Mouse (Mus musculus) erythroid progenitor cell, adult 5-6 weeks (primary cell): ENCODE results near the gene Thoc6. TPM values are rescaled to one million over a fixed set of nuclear protein-coding genes. Genes with fewer than 3 reads are reported as not detected.

Source experiments
- ATAC-seq: replicated peaks from 2 replicates; pipeline ENCODE4 v1.8.0; 2016; ENCODE audit warnings: moderate number of reproducible peaks, mild to moderate bottlenecking, moderate TSS enrichment, inconsistent platforms; ENCODE audit not compliant: poor library complexity, low FRiP score, severe bottlenecking
- total RNA-seq, 2 experiments: library from RNA; stranded (forward) in 1 of 2; stranded (reverse) in 1 of 2; fragments of 150-400 nt in 1 of 2; fragments of 186-747, 209-891 nt in 1 of 2; gene quantifications; 2 replicates each; pipeline versions ENCODE4 v1.2.3 to v1.2.4; 2015 to 2017; ENCODE audit warnings: low replicate concordance in 2 of 2

The Thoc6 gene
- total RNA-seq (2015; ENCODE audit: low replicate concordance): 11.3 and 11.9 TPM in 2 replicates
- total RNA-seq (2017; ENCODE audit: low replicate concordance): 3.5 and 4.0 TPM in 2 replicates

GRCm38 (mm10) chr17:23673424-23674073 is at the start of gene Thoc6, which contains the start of gene Hcfc1r1:
Gene Thoc6 (minus strand): TSS chr17:23673882.
Gene Hcfc1r1 (plus strand): TSS chr17:23673596.
- peak; percentile 90 for ATAC-seq

GRCm38 (mm10) chr17:23722376-23723125 is 48.9 kb upstream of the Thoc6 start, which contains the start of gene 1520401A03Rik:
Gene 1520401A03Rik (minus strand): TSS chr17:23722783.
- no peak for ATAC-seq

- ATAC-seq: no peak
Observed at GRCm38 (mm10) chr17:23721886-23722285, 48.2 kb upstream of the Thoc6 start.

GRCm38 (mm10) chr17:23719455-23719854 is 45.8 kb upstream of the Thoc6 start:
- no peak for ATAC-seq

GRCm38 (mm10) chr17:23717003-23717402 is 43.3 kb upstream of the Thoc6 start:
- no peak for ATAC-seq

- peak; percentile 74 for ATAC-seq
Observed at GRCm38 (mm10) chr17:23706212-23706611, 32.5 kb upstream of the Thoc6 start.

- no peak for ATAC-seq
Observed at GRCm38 (mm10) chr17:23705525-23706104, 31.9 kb upstream of the Thoc6 start.

- ATAC-seq: no peak
Observed at GRCm38 (mm10) chr17:23704741-23705140, 31.1 kb upstream of the Thoc6 start.

GRCm38 (mm10) chr17:23703301-23703700 is 29.6 kb upstream of the Thoc6 start:
- ATAC-seq: no peak

- ATAC-seq: peak; percentile 84
Observed at GRCm38 (mm10) chr17:23700079-23700478, 26.4 kb upstream of the Thoc6 start.

GRCm38 (mm10) chr17:23699131-23700077 is 25.7 kb upstream of the Thoc6 start:
- peak; percentile 46; the same call in 1 of the 2 replicates for ATAC-seq

GRCm38 (mm10) chr17:23695801-23696200 is 22.1 kb upstream of the Thoc6 start:
- no peak for ATAC-seq

GRCm38 (mm10) chr17:23694491-23694890 is 20.8 kb upstream of the Thoc6 start:
- ATAC-seq: no peak

GRCm38 (mm10) chr17:23683856-23684672 is 10.4 kb upstream of the Thoc6 start, which contains the start of gene Cldn9:
Gene Cldn9 (minus strand): TSS chr17:23684026.
- ATAC-seq: no peak

- no peak; the same call in 1 of the 2 replicates for ATAC-seq
Observed at GRCm38 (mm10) chr17:23683226-23683625, 9.5 kb upstream of the Thoc6 start.

- ATAC-seq: no peak
Observed at GRCm38 (mm10) chr17:23682530-23682929, 8.8 kb upstream of the Thoc6 start.

GRCm38 (mm10) chr17:23682092-23682491 is 8.4 kb upstream of the Thoc6 start:
- ATAC-seq: no peak

- ATAC-seq: no peak
Observed at GRCm38 (mm10) chr17:23681086-23681485, 7.4 kb upstream of the Thoc6 start.

- no peak for ATAC-seq
Observed at GRCm38 (mm10) chr17:23680336-23680735, 6.7 kb upstream of the Thoc6 start.
